15 mouse cellular contexts compared by ENCODE assay signal in the genomic region with DNA sequence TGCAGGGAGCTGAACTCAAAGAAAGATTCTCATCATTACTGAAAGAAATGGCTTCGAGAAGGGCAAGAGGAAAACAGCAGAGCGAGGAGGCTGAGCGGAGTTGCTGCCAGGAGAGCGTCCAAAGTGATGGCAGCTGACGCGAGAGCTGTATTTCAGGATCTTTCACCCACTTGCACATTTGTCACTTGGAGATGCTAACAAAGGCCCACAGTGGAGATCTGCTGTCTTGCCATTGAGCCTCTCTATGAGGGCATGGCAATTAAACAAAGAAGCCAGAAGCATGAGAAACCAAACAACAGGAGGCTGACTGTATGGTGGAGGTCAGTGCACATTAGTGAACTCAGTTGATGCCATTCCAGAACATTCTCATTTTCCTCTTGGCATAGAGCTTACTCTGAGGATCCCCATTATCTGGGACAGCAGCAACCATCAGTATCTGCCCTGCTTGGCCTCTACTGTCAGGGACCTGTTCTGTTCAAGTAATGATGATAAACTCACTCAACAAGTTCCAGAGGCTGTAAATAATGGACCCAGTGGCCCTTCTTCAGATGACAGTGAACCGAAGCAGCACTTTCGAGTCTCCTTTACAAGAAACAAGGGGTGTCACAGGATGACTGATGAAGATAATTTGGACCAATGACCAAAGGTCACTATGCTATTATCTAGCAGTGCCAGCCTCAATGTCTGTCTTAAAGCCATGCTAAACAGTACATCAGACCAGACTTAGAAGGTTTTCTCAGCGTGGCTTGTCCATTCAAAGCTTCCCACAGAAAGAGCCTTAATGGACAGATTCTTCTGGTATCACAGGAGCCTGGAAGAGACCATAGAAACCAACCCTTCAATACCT. TPM values are rescaled to one million over a fixed set of nuclear protein-coding genes. Genes with fewer than 3 reads are reported as not detected.
DNase-seq lines count a peak whose midpoint lies in the region; ATAC-seq and TF ChIP-seq lines count a peak whose summit lies in the region.
"Had no signal": no experiment of that assay in that cellular context is flagged by ENCODE, and none has a peak within 500 bp of the region (broad histone marks: within the 10 kb centered on the region; RNA-seq: fewer than 3 reads in every experiment).

No protein-coding gene starts in this region.

- H3K36me3 ChIP-seq in forebrain, embryonic 14.5 days (ENCODE audit: control insufficient read depth, insufficient read depth, low read length) = no peaks in the 10 kb centered on the region
- H3K36me3 ChIP-seq in forebrain, embryonic 12.5 days (replicated peaks) = no peaks in the 10 kb centered on the region
- H3K36me3 ChIP-seq in neural tube, embryonic 11.5 days (ENCODE audit: control insufficient read depth, insufficient read depth, low read length) = no peaks in the 10 kb centered on the region
- H3K36me3 ChIP-seq in hindbrain, postnatal 0 days (ENCODE audit: insufficient read depth, low read length) = no peaks in the 10 kb centered on the region
- H3K36me3 ChIP-seq: kidney, embryonic 15.5 days; liver, embryonic 13.5 days had no signal

- H3K4me1 ChIP-seq in forebrain, embryonic 14.5 days (ENCODE audit: control insufficient read depth, insufficient read depth, low read length) = peaks cover 8% of the 10 kb centered on the region; the same call in 1 of the 2 replicates
- H3K4me1 ChIP-seq in forebrain, embryonic 12.5 days = 0 out of 2 replicates have a peak, but pooled peaks cover 6% of the 10 kb centered on the region
- no peaks in the 10 kb centered on the region for H3K4me1 ChIP-seq in neural tube, embryonic 11.5 days (ENCODE audit: control insufficient read depth, insufficient read depth, low read length)
- peaks cover 3% of the 10 kb centered on the region for H3K4me1 ChIP-seq in hindbrain, postnatal 0 days (ENCODE audit: insufficient read depth, low read length)
- H3K4me1 ChIP-seq: kidney, embryonic 15.5 days; liver, embryonic 13.5 days had no signal

- 0 out of 2 replicates have a peak overlapping the region, but pooled peaks have one; percentile 10 for H3K9ac ChIP-seq in forebrain, embryonic 14.5 days (ENCODE audit: low read length)
- no peak overlapping the region for H3K9ac ChIP-seq in forebrain, embryonic 12.5 days
- no peak overlapping the region for H3K9ac ChIP-seq in neural tube, embryonic 11.5 days (ENCODE audit: low read length)
- H3K9ac ChIP-seq in hindbrain, postnatal 0 days (replicated peaks; ENCODE audit: low read length) = no peak overlapping the region
- H3K9ac ChIP-seq: kidney, embryonic 15.5 days; liver, embryonic 13.5 days had no signal

- H3K27ac ChIP-seq in forebrain, embryonic 14.5 days (ENCODE audit: low read depth, low read length) = peak overlapping the region; percentile 70; the same call in 1 of the 2 replicates
- no peak overlapping the region for H3K27ac ChIP-seq in forebrain, embryonic 12.5 days
- no peak overlapping the region for H3K27ac ChIP-seq in neural tube, embryonic 11.5 days (ENCODE audit: low read depth, low read length)
- no peak overlapping the region for H3K27ac ChIP-seq in hindbrain, postnatal 0 days
- H3K27ac ChIP-seq: kidney, embryonic 15.5 days; liver, embryonic 13.5 days; macrophage had no signal

- H3K27me3 ChIP-seq in forebrain, embryonic 14.5 days (replicated peaks; ENCODE audit: control insufficient read depth, insufficient read depth, low read length) = no peaks in the 10 kb centered on the region
- H3K27me3 ChIP-seq in forebrain, embryonic 12.5 days = no peaks in the 10 kb centered on the region
- no peaks in the 10 kb centered on the region for H3K27me3 ChIP-seq in neural tube, embryonic 11.5 days (ENCODE audit: control insufficient read depth, insufficient read depth, low read length)
- H3K27me3 ChIP-seq in hindbrain, postnatal 0 days (ENCODE audit: insufficient read depth, low read length) = no peaks in the 10 kb centered on the region
- H3K27me3 ChIP-seq: kidney, embryonic 15.5 days; liver, embryonic 13.5 days had no signal

- no peak overlapping the region for H3K4me2 ChIP-seq in forebrain, embryonic 14.5 days (ENCODE audit: low read length)
- H3K4me2 ChIP-seq in forebrain, embryonic 12.5 days = no peak overlapping the region
- no peak overlapping the region for H3K4me2 ChIP-seq in neural tube, embryonic 11.5 days (ENCODE audit: low read depth)
- H3K4me2 ChIP-seq in hindbrain, postnatal 0 days (ENCODE audit: low read depth, low read length) = no peak overlapping the region
- H3K4me2 ChIP-seq: kidney, embryonic 15.5 days; liver, embryonic 13.5 days had no signal

- TF ChIP-seq CTCF in hindbrain, postnatal 0 days (IDR thresholded peaks at IDR 0.05; ENCODE audit: low read depth) = no peak

- H3K4me3 ChIP-seq in forebrain, embryonic 14.5 days (ENCODE audit: low read depth, low read length) = no peak overlapping the region
- no peak overlapping the region for H3K4me3 ChIP-seq in forebrain, embryonic 12.5 days (replicated peaks)
- no peak overlapping the region for H3K4me3 ChIP-seq in neural tube, embryonic 11.5 days (ENCODE audit: low read depth, low read length)
- H3K4me3 ChIP-seq in hindbrain, postnatal 0 days (ENCODE audit: low read length) = no peak overlapping the region
- H3K4me3 ChIP-seq: kidney, embryonic 15.5 days; liver, embryonic 13.5 days had no signal

- 61% methylated on average over 9 of the region's 9 CpGs for WGBS in forebrain, embryonic 14.5 days
- 81% methylated on average over 9 of the region's 9 CpGs for WGBS in forebrain, embryonic 12.5 days
- WGBS in neural tube, embryonic 11.5 days = 48% methylated on average over 9 of the region's 9 CpGs
- WGBS in hindbrain, postnatal 0 days = 54% methylated on average over 9 of the region's 9 CpGs

- DNase-seq in forebrain, embryonic 14.5 days (ENCODE audit: low spot score) = peak; percentile 49
- DNase-seq in neural tube, embryonic 11.5 days (ENCODE audit: low spot score) = peak; percentile 31
- DNase-seq in neural tube, embryonic 10.5 days (ENCODE audit: extremely low spot score, low spot score) = no peak
- DNase-seq in hindbrain, postnatal 0 days (ENCODE audit: low spot score) = peak; percentile 57
- peak; percentile 53 for DNase-seq in right cerebral cortex, postnatal 25 days
- no peak for DNase-seq in kidney, adult 8-10 months
- no peak for DNase-seq in natural killer cell, adult 2 months (ENCODE audit: low spot score in 2 of 2)
- DNase-seq: cerebellum, postnatal 36 days; liver, embryonic 13.5 days; thymus, postnatal 14 days had no signal

- peak; percentile 21; the same call in 1 of the 2 replicates for ATAC-seq in forebrain, embryonic 14.5 days
- no peak for ATAC-seq in forebrain, embryonic 12.5 days (ENCODE audit: low FRiP score)
- 0 out of 2 replicates have a peak, but pooled peaks have one; percentile 26 for ATAC-seq in neural tube, embryonic 11.5 days (ENCODE audit: insufficient read depth, low FRiP score, low TSS enrichment)
- peak; percentile 87 for ATAC-seq in hindbrain, postnatal 0 days

- H3K9me3 ChIP-seq in forebrain, embryonic 14.5 days (replicated peaks; ENCODE audit: control insufficient read depth, low read length) = no peaks in the 10 kb centered on the region
- H3K9me3 ChIP-seq in forebrain, embryonic 12.5 days = no peaks in the 10 kb centered on the region
- H3K9me3 ChIP-seq in neural tube, embryonic 11.5 days (ENCODE audit: control insufficient read depth, low read length) = no peaks in the 10 kb centered on the region
- no peaks in the 10 kb centered on the region for H3K9me3 ChIP-seq in hindbrain, postnatal 0 days (ENCODE audit: low read length)
- H3K9me3 ChIP-seq: kidney, embryonic 15.5 days; liver, embryonic 13.5 days had no signal

RNA-seq across cellular contexts. Expression of gene Itprid1, which starts 31.2 kb away (rescaled TPM):
- polyA plus RNA-seq in forebrain, embryonic 14.5 days (2014; fragmentation: Nextera tagmentation; extraction: Ambion mirVana) = 2.2 and 3.0 TPM in 2 replicates
- polyA plus RNA-seq in forebrain, embryonic 12.5 days (2016; fragmentation: Nextera tagmentation; extraction: Ambion mirVana) = 0.06 and 0.08 TPM in 2 replicates
- 0.09 TPM in 1 of 2 replicates, not detected in the other for polyA plus RNA-seq in neural tube, embryonic 11.5 days (2014; fragmentation: Nextera tagmentation; extraction: Ambion mirVana)
- total RNA-seq in hindbrain, postnatal 0 days (2014; rRNA removed) = 0.14 TPM in 1 of 2 replicates, not detected in the other
- 0.09 and 0.10 TPM in 2 replicates for polyA plus RNA-seq in hindbrain, postnatal 0 days (2015; fragmentation: Nextera tagmentation; extraction: Ambion mirVana)
- total RNA-seq: ES-E14; heart, postnatal 25 days had no signal
- polyA plus RNA-seq: liver, embryonic 13.5 days; macrophage had no signal

Comparison
In these comparisons a context has a peak if more than half of its experiments do, and no peak if none do; other contexts are left out.
1. DNase-seq: peak in forebrain, embryonic 14.5 days (single experiment), neural tube, embryonic 11.5 days (single experiment), hindbrain, postnatal 0 days (single experiment) and right cerebral cortex, postnatal 25 days (single experiment); none in neural tube, embryonic 10.5 days (single experiment), kidney, adult 8-10 months (0 of 2) and natural killer cell, adult 2 months (0 of 2).